Mouse (Mus musculus) C2C12 (cell line): ENCODE measurements around the gene C1rb.

ENCODE experiments used
- CEBPB ChIP-seq: IDR thresholded peaks from one replicate; pipeline ENCODE4 v1.6.1; 2011; ENCODE audit warnings: low read depth, mild to moderate bottlenecking, control low read depth, moderate library complexity
- CTCF ChIP-seq: IDR thresholded peaks from one replicate; pipeline ENCODE4 v1.5.1; 2011; ENCODE audit not compliant: control insufficient read depth, insufficient read depth, insufficient read length
- MAX ChIP-seq: IDR thresholded peaks from one replicate; pipeline ENCODE4 v1.6.1; 2011; ENCODE audit warnings: mild to moderate bottlenecking, control low read depth
- MYOD1 ChIP-seq: IDR thresholded peaks from one replicate; pipeline ENCODE4 v1.6.1; 2011; ENCODE audit warnings: low read depth; ENCODE audit not compliant: control insufficient read depth, insufficient read length
- USF1 ChIP-seq: IDR thresholded peaks from one replicate; pipeline ENCODE4 v1.6.1; 2011; ENCODE audit warnings: low read depth, mild to moderate bottlenecking, control low read depth, moderate library complexity

DNA sequence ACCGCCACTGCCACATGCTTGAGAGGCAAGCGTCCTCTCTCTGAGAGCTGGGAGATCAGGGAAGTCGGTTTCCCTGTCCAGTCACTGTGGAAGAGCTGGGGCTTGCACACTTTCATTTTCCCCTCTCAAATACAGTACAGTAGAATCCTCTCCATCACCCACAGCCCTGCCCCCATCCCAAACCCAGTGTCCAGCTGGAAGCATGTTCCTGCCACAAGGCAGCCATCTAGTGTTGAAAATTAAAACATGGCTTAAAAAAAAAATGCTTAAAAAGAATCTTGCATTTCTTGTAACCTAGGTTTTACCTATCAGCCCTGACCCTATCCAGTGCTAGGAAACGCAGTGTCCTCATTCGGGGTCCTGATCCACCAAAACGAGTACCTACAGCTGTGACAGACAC, 25.6 kb upstream of the C1rb start:
- TF ChIP-seq CTCF: no peak
- no peak for TF ChIP-seq CEBPB
- no peak for TF ChIP-seq MYOD1
- TF ChIP-seq USF1: no peak
- no peak for TF ChIP-seq MAX
